Mouse (Mus musculus) spleen, postnatal 10 days (tissue): ENCODE measurements around the gene C77080.

ENCODE experiments used
- DNase-seq, 2 experiments: peaks; one replicate each; pipeline ENCODE4 v3.0.0; 2021 to 2022; ENCODE audit warnings: low spot score in 2 of 2

The C77080 gene

DNA sequence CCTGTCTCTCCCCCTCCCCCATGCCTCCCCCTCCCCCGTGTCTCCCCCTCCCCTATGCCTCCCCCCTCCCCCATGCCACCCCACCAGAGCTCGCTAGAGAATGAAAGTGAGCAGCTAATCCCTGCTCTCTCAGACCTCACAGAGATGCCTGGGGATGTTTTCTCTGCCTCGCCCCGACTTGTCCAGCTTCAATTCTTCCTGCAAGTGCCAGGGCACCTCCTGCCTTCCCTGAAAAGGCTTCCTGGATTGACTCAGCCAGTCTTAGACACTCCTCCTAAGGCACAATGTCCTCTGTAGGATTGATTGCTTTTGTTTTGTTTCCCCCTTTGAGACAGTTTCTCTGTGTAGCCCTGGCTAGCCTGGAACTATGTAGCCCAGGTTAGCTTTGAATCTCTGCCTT, at the start of gene C77080:
Gene C77080 (minus strand): TSS at position 209 of the 400 bp plus-strand sequence.
- DNase-seq, result no peak

DNA sequence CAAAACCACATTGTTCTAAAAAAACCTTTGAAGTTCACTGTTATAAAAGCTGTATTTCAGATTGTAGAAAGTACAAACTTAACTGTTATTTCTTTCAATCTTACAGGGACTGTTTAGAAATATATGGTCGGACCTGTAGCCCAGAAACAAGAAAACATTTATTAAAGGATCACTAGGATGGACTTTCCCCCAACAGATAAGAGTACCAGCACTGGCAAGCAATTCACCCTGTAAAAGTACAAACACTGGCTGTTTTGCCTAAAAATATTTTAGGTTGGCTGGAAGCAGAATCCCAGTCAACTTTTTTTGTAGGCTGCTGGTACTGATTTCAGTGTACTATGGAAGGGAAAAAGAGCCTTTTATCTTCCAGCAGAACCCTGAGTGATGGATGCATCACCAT, 46.7 kb upstream of the C77080 start:
- no peak for DNase-seq

- no peak for DNase-seq
Measured at GRCm38 (mm10) chr4:129304306-129304705, 43.1 kb upstream of the C77080 start.

GRCm38 (mm10) chr4:129303816-129304215, 42.6 kb upstream of the C77080 start:
- no peak for DNase-seq

- DNase-seq, result no peak
Measured at GRCm38 (mm10) chr4:129303401-129303800, 42.2 kb upstream of the C77080 start.

DNA sequence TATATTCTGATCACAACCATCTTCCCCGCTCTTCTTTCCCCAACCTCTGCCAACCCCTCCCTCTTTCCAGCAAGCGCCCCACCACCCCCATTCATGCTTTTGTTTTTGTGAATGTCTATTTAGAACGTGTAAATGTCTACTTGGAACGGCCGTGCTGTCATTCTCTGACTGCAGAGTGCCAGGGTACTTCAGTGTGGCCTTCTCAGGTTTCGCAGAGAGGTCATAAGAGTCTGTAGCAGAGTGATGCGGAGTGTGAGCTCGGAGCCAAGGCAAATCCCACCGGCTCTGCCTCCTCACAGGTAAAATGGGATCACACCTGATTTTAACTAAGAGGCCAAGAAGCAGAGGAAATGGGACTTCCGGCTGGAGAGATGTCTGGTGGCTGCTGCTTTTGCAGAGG, 37.9 kb upstream of the C77080 start:
- DNase-seq, result no peak

GRCm38 (mm10) chr4:129297724-129298123, 36.5 kb upstream of the C77080 start:
- no peak for DNase-seq

DNA sequence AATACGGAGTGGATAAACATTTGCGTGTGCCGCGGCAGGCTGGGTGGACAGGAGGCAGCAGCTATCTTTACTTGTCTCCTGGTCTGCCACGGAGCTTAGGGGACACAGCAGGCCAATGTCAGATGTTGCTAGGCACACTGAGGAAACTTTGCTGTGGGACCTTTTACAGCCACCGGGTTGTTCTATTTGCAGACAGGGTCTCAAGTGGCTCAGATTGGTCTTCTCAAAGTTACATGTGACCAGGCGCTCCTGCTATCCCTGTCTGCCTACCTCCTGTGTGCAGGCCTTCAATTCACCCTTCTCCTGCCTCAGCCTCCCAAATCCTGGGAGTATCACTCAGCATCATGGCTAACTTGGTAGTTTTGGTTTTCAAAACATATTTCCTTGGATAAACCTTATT, 34.9 kb upstream of the C77080 start:
- no peak for DNase-seq

- DNase-seq, result no peak
Measured at GRCm38 (mm10) chr4:129295188-129295587, 34.0 kb upstream of the C77080 start.

GRCm38 (mm10) chr4:129293702-129294101, 32.5 kb upstream of the C77080 start:
- DNase-seq, result no peak

DNA sequence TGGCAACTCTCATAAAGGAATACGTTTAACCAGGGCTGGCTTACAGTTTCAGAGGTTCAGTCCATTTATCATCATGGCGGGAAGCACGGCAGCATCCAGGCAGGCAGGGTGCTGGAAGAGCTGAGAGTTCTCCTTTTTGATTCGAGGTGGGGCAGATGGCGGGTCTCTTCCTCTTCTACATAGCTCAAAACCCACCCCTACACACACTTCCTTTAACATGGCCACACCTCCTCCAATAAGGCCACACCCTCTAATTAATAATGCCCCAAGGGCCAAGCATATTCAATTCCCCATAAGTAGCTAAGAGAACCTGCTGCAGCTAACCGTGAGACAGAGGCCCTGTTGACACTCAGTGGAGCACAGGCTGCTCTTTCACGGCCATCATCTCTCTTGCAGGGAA, 31.6 kb upstream of the C77080 start:
- DNase-seq, result no peak

DNA sequence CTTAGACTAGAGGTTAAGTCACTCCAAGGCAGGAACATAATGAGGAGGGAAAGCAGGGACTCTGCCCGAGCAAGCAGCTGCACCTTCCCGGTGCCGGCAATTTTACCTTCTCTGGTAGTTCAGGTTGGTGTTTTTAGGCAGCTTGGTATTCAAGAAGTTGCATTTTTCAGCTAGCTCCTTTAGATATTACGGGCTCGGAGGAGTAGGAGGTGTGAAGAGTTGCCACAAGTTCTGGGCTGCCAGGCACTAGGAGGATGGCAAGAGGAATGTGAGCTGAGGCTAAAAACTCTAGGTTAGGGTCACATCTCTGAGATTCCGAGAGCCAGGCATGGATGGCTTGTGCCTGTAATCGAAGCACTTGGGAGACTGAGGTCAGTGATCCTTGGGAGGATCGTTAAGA, 28.5 kb upstream of the C77080 start:
- no peak for DNase-seq

DNA sequence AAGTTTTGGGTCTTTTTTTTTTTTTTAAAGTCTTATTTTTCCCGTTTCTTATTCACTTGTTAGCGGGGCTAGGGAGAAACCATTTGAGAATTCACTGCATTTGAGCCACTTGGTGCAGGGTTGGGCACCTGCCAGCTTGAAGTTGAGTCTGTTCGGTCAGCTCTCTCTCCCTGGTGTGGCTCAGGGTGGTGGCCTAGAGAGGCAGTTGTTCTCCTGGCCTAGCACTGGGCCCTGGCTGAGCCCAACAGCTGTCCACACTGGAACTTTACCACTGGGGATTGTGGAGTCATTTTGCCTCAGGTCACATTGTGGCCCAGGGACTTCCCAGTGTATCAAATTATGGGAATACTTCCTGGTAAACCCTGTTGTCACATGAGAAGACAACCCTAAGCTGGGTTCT, 26.9 kb upstream of the C77080 start:
- no peak for DNase-seq

DNA sequence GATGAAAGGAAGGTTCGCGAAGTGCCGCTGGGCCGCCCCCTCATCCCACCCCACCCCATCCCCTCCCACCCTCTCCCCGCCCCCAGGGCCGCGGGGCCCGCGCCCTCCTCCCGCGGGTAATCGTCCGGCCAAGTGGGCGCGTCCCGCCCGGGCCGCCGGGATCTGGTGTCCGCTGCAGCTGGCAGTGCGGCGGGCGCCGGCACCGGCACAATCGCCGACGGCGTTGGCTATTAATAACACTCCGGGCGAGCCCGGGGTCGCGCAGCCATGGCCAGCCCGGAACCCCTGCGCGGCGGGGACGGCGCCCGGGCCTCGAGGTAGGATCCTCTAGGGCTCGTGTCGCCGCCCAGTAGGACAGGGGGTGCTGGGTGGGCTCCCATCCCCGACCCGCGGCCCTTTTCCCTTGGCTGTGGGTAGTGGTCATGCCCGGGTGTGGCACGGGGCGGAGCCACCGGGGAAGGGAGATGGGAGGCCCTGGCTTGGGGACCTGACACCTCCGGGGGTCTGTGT, 26.3 kb upstream of the C77080 start, which contains the start of gene Sync:
Gene Sync (plus strand): TSS at position 146 of the 510 bp plus-strand sequence.
- no peak for DNase-seq

DNA sequence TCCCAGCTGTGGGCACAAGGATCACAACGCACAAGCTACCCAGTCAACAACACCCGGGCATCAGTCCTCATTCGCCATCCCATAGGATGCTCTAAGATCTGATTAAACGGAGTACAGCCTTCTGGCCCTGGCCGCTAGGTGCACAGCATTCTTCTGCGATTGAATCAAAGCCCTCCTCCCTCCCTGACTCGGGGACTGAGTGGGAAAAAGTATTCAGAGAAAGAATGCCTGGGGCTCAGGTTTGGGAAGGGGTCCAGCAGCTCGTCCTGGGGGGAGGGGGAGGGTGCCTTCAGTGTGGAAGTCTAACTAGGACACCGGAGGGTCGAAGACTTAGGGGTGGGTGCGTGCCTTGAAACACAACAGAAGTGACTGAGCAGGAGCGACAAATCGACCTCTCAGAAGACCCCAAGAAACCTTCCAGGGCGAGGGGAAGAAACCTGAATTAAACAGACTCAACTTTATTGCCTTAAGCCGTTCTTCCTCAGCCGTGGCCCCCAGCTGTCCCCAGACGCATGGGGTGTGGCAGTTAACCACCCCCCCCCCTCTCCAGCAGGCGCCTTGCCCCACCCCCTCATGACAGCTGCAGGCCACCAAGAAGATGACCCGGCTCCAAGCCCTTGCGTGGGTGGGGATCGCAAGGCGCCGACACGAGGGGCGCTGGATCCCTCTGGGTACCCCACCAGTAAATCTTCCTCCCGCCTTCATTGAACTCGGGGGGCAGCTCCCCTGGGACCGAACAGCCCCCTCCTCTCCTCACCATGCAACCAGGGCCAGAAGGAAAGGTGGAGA, 25.7 kb upstream of the C77080 start:
- no peak for DNase-seq

DNA sequence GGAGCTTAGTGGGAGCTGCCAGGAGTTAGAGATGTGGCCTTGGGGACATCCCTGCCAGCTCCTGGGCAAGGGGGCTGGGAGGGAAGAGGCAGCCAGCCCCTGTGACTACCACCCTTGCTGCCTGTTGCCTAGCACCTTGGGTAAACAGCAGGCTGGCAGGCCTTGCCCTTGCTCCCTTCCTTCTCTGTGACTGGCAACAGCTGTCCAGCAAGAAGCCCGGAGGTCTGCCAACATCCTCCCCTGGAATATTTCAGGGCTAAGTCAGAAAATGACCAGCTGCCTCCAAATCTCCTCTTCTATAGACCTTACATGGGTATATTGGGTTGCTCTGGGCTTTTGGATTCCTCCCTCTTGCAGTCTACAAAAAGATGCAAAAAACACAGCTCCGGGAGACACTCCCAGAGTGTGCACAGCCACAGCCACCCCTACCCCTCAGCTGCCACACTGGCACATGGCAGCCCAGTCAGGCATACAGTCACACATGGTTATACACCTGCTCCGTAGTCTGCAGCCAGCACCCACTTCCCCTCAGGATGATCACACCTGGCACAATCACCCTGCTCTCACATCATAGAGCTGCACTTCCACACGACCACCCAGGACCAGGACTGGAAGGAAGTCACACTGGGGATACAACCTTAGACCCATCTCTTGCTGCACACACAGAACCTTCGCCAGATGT, 24.9 kb upstream of the C77080 start:
- DNase-seq, result no peak

DNA sequence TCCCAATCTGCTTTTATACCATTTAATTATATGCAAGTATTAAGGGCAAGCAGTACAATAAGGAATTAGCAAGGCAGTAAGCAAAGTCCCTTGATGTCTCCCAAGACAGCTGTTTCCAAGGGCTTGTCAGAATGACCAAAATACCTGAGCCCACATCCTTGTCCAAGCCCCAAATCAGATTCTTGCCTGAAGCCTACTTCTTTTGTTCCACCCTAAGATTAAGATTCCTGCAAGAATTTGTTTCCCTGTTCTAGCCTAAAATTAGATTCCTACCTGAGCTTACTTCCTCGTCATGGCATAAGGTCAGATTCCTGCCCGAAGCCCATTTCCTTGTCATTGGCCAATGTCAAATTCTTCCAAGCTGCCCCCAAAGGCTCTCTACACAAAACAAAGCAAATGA, 23.5 kb upstream of the C77080 start:
- no peak for DNase-seq

DNA sequence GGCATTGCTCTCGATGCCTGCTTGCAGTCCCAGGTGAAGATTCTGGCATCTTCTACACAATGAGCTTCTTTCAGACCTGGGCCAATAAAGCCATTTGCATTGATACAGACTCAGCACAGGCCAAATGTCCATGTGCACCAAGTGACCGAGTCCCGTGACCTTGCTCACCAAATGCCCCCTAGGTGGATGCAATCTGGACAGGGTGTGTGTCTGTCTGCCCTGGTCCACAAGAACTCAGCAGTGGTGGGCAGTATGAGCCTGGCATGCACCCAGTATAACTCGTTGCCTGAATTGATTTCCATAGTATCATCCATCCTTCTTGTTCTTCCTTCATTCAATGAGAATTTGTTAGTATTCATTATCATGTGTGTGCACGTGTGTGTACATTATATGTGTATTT, 22.0 kb upstream of the C77080 start:
- no peak for DNase-seq

GRCm38 (mm10) chr4:129282786-129283185, 21.6 kb upstream of the C77080 start:
- DNase-seq, result no peak

DNA sequence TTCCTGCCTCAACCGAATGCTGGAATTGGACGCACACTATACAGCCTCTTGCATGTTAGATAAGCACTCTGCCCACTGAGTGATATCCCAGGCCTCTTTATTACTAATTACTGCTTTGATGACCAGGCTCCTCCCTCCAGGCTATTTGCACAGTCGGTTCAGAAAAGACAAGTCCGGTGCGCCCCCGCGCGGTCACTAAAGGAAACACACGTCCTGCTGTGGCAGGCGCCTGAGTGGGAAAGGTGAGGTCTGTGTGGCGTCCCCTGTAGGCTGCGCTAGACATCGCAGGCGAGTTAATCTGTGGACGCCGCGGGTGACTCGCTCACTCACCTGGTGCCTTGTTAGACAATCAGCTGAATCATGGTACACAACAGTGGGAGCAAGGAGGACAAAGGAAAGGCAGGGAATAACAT, 15.3 kb upstream of the C77080 start:
- peak; percentile 93 to 97 for DNase-seq

DNA sequence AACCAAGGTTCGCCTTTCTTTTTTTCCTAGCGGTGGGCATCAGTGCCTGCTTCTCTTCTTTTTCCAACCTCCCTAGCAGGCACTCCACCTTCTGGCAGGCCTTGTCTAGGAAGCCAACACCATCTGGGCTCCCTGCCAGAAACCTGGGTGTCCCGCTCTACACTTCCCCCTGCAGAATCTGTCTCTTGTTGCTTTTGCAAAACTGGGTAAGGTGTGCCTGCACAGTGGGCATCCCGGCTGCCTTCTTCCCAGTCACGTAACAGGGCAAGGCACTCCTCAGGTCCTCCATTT, 11.5 kb upstream of the C77080 start:
- no peak for DNase-seq

DNA sequence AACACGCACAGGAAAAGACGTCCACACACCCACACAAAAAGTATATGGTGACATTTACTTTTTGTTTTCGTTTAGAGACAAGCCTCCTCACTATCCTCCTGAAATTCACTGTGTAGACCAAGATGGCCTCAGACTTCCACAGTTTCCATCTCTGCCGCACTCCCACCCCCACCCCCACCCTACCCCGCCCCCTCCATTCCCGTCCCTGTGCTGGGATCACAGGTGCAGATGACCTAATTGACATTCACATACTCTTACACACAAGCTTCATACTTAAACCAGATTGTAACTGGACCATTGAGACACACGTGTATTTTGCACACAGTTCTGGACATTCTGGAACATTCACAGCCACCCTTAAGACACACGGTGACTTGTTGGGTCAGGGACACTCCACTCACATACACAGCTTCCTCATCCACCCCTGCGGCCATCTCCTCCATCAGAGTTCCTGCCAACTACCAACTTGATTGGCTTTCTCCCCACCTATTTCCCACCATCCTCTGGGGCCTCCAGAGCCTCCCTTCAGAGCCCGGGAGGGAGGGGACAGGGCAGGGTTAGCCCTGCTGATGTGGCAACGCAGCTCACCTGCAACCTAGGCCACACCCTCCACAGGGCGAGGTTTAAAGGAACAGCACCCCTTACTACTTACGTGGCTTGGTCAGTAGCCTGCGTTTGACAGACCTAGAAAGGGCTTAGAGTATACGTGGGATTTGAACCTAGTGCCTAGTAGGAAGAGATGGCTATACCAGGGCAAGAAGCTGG, 11.0 kb upstream of the C77080 start:
- no peak for DNase-seq

DNA sequence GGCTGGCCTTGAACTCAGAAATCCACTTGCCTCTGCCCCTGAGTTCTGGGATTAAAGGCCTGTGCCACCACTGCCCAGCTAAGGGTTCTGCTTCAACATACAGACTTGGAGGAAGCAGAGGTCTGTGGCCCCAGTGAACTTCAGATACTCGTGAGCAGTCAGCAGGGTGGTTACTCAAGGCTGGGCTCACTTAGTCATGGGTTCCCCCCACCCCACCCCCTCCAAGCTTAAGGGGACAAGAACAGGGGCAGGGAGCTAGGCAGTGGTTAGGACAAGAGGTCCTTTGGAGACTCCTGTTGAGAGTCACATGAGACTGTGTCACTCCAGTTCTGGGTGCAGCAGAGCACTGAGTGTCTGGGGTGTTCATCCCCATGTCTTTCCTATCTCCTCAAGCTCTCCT, 7.5 kb upstream of the C77080 start:
- no peak for DNase-seq
